In the genomic region with DNA sequence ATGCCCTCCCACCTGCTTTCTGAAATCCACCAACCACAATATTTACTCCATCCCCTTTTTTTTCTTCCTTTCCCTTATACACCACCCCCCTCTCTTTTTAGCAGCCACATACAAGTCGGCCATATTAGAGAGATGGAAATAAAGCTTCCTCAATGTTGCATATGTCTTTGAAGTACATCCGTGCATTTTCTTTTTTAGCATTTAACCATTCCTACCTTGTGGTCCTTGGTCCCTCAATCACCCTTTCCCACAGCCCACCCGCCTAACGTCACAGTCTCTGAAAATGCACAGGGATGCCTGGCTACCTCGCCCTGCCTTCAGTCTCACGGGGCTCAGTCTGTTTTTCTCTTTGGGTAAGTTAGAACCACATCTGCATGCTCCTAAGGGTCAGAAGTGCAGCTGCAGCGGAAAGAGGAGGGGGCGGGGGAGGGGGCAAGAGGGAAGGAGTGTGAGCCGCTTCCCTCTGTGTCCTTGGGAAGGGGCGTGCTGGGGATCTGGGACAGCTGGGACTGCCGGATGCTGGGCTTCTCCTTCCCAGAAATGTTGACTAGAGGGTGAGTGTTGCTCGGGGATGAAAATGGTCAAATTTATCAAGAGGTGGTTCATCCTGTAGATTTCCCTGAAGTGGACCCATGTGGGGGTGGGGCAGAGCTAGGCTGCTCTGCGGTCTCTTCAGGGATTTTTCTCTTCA, we compare ENCODE assay signal across 7 mouse cellular contexts. TPM values are rescaled to one million over a fixed set of nuclear protein-coding genes. Genes with fewer than 3 reads are reported as not detected.
DNase-seq lines count a peak whose midpoint lies in the region; ATAC-seq lines count a peak whose summit lies in the region.

A gene (plus strand): TSS at position 42 of the 691 bp plus-strand sequence.

- DNase-seq in layer of hippocampus, adult 18-20 months (ENCODE audit: low spot score in 2 of 2), result peak in 1 of 2 experiments; percentile 42
- DNase-seq in layer of hippocampus, adult 9-10 months (ENCODE audit: low spot score), result no peak
- peak; percentile 50 for DNase-seq in brain, embryonic 18.5 days (ENCODE audit: low read depth, low spot score)
- peak in 1 of 2 experiments; percentile 54 for DNase-seq in left cerebral cortex, postnatal 10 days (ENCODE audit: extremely low spot score in 1 of 2, low spot score in 2 of 2)
- no peak for DNase-seq in MN1 (ENCODE audit: low spot score)

- H3K4me3 ChIP-seq in embryonic facial prominence, embryonic 15.5 days (replicated peaks), result peak within 1 kb of the TSS; percentile 58
- H3K4me3 ChIP-seq in neural tube, embryonic 13.5 days, result peak within 1 kb of the TSS; percentile 72

- H3K27ac ChIP-seq in embryonic facial prominence, embryonic 15.5 days (replicated peaks), result peak within 1 kb of the TSS; percentile 79
- H3K27ac ChIP-seq in neural tube, embryonic 13.5 days (replicated peaks), result peak within 1 kb of the TSS; percentile 89

- no peaks in the 10 kb centered on the region for H3K36me3 ChIP-seq in embryonic facial prominence, embryonic 15.5 days
- H3K36me3 ChIP-seq in neural tube, embryonic 13.5 days, result no peaks in the 10 kb centered on the region

- no peaks in the 10 kb centered on the region for H3K27me3 ChIP-seq in embryonic facial prominence, embryonic 15.5 days
- H3K27me3 ChIP-seq in neural tube, embryonic 13.5 days, result peaks cover 13% of the 10 kb centered on the region; the same call in 1 of the 2 replicates

- no peak for ATAC-seq in embryonic facial prominence, embryonic 15.5 days (ENCODE audit: insufficient number of reproducible peaks, low FRiP score, low TSS enrichment, low read depth)
- ATAC-seq in neural tube, embryonic 13.5 days (ENCODE audit: low read depth), result peak; percentile 54; the same call in 1 of the 2 replicates

- no peaks in the 10 kb centered on the region for H3K9me3 ChIP-seq in embryonic facial prominence, embryonic 15.5 days (replicated peaks)
- no peaks in the 10 kb centered on the region for H3K9me3 ChIP-seq in neural tube, embryonic 13.5 days

- WGBS in embryonic facial prominence, embryonic 15.5 days, result 0% methylated on average over 13 of the region's 13 CpGs
- WGBS in neural tube, embryonic 13.5 days, result under 1% methylated on average over 13 of the region's 13 CpGs

- peak within 1 kb of the TSS; percentile 54 for H3K9ac ChIP-seq in embryonic facial prominence, embryonic 15.5 days
- H3K9ac ChIP-seq in neural tube, embryonic 13.5 days, result peak within 1 kb of the TSS; percentile 83

- H3K4me1 ChIP-seq in embryonic facial prominence, embryonic 15.5 days, result peaks cover 31% of the 10 kb centered on the region
- peaks cover 39% of the 10 kb centered on the region for H3K4me1 ChIP-seq in neural tube, embryonic 13.5 days (replicated peaks)

- intact Hi-C loops in left cerebral cortex, postnatal 10 days (cut with DNase I), result no loop called here

- H3K4me2 ChIP-seq in embryonic facial prominence, embryonic 15.5 days (replicated peaks), result peak within 1 kb of the TSS; percentile 57
- H3K4me2 ChIP-seq in neural tube, embryonic 13.5 days, result peak within 1 kb of the TSS; percentile 77

RNA-seq across cellular contexts. Expression of the gene that starts here (rescaled TPM):
- total RNA-seq in layer of hippocampus, adult 18-20 months (2021), result 100 to 1,000 TPM; 261 to 264 TPM
- 4.1 and 4.4 TPM in 2 replicates for polyA plus RNA-seq in embryonic facial prominence, embryonic 15.5 days (2015; fragmentation: Nextera tagmentation; extraction: Ambion mirVana)
- 10 to 100 TPM; 89.1 to 97.5 TPM for total RNA-seq in left cerebral cortex, postnatal 10 days (2021)
- 9.2 and 9.7 TPM in 2 replicates for polyA plus RNA-seq in neural tube, embryonic 13.5 days (2015; fragmentation: Nextera tagmentation; extraction: Ambion mirVana)
